Mouse (Mus musculus) cerebellum, adult 2 months (tissue): ENCODE results near the gene Prss57.

Experiments
- CTCF ChIP-seq: fragments of 200-500 bp; IDR thresholded peaks from 2 replicates; pipeline ENCODE4 v1.5.1; 2011; ENCODE audit warnings: low read depth, mild to moderate bottlenecking, control low read depth, low read length, moderate library complexity, borderline replicate concordance; ENCODE audit not compliant: insufficient read depth
- POLR2A ChIP-seq: fragments of 200-500 bp; IDR thresholded peaks from 2 replicates; pipeline ENCODE4 v1.6.1; 2011; ENCODE audit warnings: low read length, control low read depth, borderline replicate concordance; ENCODE audit not compliant: insufficient read depth

GRCm38 (mm10) chr10:79766001-79766507, 24.7 kb downstream of the Prss57 start:
- TF ChIP-seq CTCF (no peak), POLR2A (no peak)
